Mouse (Mus musculus): ENCODE results near the gene Ypel4.

DNA sequence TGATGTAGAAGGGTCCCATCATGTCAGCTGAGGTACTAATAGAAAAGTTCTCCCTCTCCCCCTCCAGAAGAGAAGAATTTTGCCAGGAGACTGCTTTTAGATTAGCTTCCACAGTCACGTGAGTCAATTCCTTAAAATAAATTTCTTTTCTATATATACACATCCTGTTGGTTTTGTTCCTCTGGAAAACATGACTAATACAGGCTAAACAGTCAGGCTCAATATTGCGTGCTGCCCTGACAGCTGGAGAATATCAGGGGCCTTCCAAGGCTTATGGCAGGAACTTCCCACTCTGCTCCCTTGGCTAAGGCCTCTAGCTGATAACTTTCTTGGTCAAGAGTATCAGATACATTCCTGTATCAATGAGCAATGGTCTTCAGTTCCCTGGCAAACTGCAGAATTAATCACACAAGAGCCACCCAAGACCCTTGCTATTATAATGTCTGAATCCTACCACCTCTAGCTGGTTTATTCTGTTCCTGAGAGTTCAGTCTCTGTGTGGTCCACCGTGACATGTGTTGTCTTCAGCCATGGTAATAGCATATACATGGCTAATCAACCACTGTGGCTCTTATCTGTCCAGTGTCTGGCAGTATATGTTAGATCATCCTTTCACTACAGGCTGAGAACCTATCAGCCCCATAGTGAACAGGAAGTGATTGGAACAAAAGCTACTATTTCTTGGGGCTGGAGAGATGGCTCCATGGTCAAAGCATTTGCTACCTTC lies 50.1 kb downstream of the Ypel4 start:
- TF ChIP-seq POLR2A (IDR thresholded peaks at IDR 0.05; ENCODE audit: control insufficient read depth, low read depth, low read length) (no peak), CTCF (IDR thresholded peaks at IDR 0.05; ENCODE audit: control insufficient read depth, insufficient read depth, insufficient replicate concordance, low read depth, low read length) (no peak)

Data from testis, adult 2 months (tissue).